Mouse (Mus musculus): ENCODE data around the gene Pigm.

DNA sequence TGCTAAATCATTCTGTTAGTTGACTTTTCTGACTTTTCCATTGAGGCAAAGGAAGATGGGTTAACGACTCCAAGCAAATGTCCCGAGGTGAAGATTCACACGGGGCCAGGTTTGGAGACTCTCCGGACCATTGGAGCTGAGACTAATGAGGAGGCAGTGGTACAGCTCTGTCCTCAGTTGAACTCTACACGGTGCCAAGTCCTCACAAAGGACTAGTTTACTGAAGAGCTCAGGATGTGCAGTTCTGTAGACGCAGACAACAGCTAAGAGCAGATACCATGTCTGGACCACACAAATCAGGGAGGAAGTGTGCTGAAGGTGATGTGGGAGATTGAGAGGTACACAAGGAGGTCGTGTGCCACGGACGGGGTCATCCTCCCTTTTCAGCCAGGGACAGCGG is 18.0 kb upstream of the Pigm start:
- TF ChIP-seq POLR2A (IDR thresholded peaks at IDR 0.05; ENCODE audit: borderline replicate concordance, extremely low read depth, low read depth, low read length), result no peak
- no peak for TF ChIP-seq CTCF (IDR thresholded peaks at IDR 0.05; ENCODE audit: insufficient read depth, low read length)
